Mouse (Mus musculus) ES-Bruce4 (cell line): ENCODE measurements at regions not wholly inside any gene's neighbourhood (a gene's known extent, or its start where the extent isn't known, plus 50 kb on each side); places are given as distances from the start of the nearest gene placed in this dataset.

Source experiments
- CTCF ChIP-seq: IDR thresholded peaks from one replicate; pipeline ENCODE4 v1.8.1; 2011; ENCODE audit warnings: low read depth, low read length
- EP300 ChIP-seq: IDR thresholded peaks from 2 replicates; pipeline ENCODE4 v1.6.1; 2011; ENCODE audit warnings: low read depth, low read length; ENCODE audit not compliant: insufficient read depth
- POLR2A ChIP-seq: IDR thresholded peaks from one replicate; pipeline ENCODE4 v1.8.1; 2011; ENCODE audit warnings: low read length; ENCODE audit not compliant: insufficient read depth

- no peak for TF ChIP-seq EP300
- TF ChIP-seq CTCF = no peak
- TF ChIP-seq POLR2A = no peak
These were observed 536.0 kb downstream of the Tox3 start for GRCm38 (mm10) chr8:89812036-89812711.
